Mouse (Mus musculus) central nervous system, embryonic 18 days (tissue): ENCODE measurements around the gene Cldn9. TPM values are rescaled to one million over a fixed set of nuclear protein-coding genes. Genes with fewer than 3 reads are reported as not detected.

Source experiments
- polyA plus RNA-seq: library from polyadenylated mRNA; depleted of rRNA; stranded (reverse); fragments of >200 nt; gene quantifications from 2 replicates; pipeline ENCODE4 v1.2.3, GENCODE M21; 2012; rRNA removed

Cldn9 gene
- 0.40 and 0.47 TPM in 2 replicates for polyA plus RNA-seq

DNA sequence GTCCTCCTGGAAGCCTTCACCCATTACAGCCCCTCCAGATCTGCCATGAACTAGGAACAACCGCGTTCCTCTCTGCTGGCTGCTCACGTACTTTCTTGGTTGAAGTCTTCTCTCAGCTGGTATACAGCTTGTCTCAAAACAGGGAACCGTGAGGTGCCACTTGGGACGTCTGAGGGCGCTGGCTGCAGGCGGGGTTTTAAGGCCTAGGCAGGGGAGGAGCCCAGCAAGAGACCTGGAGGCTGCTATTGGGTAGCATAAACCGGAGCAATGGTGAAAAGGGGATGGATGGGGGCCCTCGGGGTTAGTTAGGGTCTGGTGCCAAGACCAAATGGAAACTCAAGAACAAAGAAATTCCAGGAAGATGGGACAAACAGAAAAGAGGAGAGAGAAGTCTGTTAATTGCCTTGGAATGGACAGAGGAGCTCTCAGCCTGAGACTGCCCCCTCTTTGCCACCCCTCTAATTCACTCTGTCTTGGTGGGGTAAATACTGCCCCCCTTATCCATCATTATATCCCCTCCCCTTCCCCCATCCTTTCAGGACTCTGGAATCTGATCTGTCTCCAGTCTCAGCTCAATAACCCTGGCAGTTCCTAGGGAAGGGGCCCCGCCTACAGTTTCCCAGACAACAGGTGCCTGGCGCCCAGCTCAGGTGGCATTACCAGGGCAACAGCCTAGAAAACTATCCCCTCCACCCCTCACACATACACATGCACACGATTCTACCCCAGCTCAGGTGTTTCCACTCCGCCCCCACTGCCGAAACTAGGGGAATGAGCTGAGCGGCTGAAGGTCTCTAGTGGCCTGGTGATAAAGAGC, at the start of gene Cldn9:
Gene Cldn9, minus strand, starts transcription at position 171 of the 817 bp plus-strand sequence.

DNA sequence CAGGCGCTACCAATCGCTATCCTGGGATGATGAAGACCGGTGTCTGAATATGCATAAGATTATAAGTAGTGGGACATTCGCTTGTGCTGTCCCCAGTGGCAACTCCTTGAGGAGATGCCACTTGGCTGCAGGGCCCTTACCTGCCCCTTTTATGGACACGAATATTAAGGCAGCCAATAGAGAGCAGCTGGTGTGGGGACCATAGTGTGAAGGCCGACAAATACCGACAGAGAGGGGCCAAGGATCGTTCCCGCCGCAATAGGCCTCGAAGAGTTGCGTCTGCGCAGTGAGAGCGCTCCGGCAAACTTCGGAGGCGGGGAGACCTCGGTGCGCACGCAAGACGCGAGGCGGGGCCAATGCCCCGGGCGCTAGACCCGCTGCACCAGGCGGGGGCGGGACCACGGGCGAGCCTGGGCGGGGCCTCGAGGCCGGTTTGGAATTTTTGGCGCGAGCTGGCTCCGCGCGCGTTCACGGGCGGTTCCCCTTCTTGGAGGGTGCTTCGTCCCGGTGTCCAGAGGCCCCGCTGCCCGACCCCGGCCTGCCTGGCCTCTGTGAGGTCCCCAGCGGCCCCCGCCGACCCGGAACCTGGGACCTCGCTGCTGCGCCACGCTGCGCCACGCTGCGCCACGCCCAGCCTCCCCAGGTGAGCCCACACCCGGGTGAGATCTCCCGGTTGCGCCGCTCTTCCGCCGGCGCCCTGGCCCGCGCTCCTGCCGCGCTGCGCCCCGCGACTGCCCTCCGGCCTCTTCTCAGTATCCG, 42.4 kb upstream of the Cldn9 start, which contains the start of gene Pkmyt1:
Gene Pkmyt1, plus strand, starts transcription at position 338 of the 759 bp plus-strand sequence.

DNA sequence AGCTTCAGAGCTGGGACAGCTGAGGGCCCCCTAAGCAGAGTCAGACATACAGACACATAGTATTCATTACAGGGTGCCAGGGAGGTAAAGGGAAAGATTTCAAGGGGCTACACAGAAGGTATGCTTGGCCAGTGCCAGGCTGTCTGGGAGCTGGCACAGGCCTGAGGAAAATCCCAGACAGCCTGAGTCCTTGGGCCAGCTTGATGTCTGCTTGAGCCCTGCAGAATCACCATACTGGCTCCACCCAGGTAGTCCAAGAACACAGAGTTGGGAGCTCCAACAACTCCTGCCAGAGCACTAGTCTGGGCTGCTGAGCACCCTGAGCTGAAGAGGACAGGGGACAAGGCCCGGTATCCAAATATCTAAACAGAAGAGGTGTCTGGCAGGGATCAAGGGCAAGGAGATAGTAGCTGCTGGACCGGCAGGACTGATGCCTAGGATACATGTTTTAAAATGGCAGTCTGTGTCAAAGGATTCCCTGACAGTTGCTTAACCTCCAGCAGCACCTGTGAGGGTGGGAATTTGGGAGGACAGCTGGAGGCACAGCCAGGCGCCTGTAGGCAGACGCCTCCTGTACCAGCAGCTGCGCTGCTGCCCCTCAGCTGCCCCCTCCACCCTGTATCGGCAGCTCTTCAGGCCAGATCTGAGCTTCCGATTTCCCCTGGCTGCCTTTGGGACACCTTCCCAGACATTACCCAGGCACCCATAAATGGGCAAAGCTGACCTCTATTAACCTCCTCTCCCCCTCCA, 38.7 kb upstream of the Cldn9 start, which contains the start of gene 1520401A03Rik:
Gene 1520401A03Rik, minus strand, starts transcription at position 408 of the 750 bp plus-strand sequence.

GRCm38 (mm10) chr17:23679127-23679835, 4.5 kb downstream of the Cldn9 start, which contains the start of gene Cldn6:
Gene Cldn6 (plus strand): TSS chr17:23679249.

DNA sequence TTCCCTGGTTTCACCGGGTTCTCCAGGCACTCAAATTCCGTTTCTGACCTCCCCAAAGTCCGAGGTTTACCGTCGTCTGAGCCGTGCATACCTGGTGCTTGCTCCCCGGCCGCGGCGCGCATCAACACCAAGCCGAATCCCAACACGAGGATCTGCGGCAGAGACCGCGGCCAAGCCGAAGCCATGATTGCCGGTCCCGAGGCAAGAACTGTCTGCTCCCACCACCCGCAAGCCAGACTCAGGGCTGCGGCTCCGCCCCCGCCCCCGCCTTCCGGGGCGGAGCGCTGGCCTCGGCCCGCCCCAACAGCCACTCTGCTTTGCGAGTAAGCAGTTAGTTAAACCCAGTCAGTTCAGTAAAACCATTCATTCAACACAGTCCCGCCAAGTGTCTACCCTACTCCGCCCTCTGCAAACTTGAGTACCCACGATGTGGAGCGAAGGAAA, 6.6 kb downstream of the Cldn9 start, which contains the start of gene Tnfrsf12a:
Gene Tnfrsf12a, minus strand, starts transcription at position 233 of the 444 bp plus-strand sequence.

GRCm38 (mm10) chr17:23673424-23674073, 10.3 kb downstream of the Cldn9 start, which contains the start of the genes Hcfc1r1 and Thoc6:
Gene Hcfc1r1 (plus strand): TSS chr17:23673596.
Gene Thoc6 (minus strand): TSS chr17:23673882.

GRCm38 (mm10) chr17:23660117-23660875, 23.5 kb downstream of the Cldn9 start, which contains the start of gene Bicdl2:
Gene Bicdl2 (plus strand): TSS chr17:23660506.

DNA sequence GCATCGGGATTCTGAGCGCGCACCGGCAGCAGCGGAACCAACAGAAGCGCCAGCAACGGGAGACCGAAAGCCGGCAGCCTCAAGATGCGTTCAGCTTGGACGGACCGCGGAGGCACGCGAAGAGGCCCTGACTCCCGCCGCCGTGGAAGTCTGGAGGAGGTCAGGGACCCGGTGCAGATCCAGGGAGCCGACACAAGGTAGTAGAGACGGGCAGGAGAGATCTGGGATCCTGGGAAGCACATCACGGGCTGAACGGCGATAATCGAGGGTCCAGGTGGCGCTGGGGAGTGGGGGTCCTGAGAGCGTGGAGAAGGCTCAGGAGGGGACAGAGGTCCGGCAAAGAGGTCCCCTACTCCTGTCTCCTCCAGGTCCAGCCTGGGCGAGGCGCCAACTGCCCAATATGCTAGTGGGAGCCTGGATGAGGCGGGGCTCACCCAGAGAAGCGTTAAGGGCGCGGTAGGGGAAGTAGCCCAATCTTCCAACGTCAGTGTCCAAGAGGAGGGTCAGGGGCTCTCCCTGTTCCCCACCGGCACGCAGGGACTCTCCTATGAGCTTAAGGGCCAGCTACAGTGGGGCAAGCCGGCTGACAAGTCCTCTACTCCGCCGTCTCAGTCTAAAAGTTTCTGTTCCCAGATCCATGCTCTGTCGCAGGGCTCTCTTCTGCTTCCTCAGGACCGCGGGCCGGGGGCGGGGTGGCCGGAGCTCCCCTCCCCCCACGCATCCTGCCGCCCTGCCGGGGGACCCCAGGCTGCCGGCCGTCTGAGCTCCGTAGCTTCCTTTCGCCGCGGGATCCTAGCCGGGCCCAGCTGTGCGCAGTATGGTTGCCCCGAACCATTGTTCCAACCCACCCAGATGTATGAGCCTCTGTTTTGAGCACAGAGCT, 39.0 kb downstream of the Cldn9 start, which contains the start of gene Mmp25:
Gene Mmp25, minus strand, starts transcription at position 665 of the 883 bp plus-strand sequence.

Other genes with a start within 250 kb of the Cldn9 start
- gene Vmn2r117, start 204.3 kb downstream of the Cldn9 start, polyA plus RNA-seq: not detected in 2 replicates
- 12.9 and 13.4 TPM in 2 replicates for gene Zfp213, start 119.8 kb downstream of the Cldn9 start, polyA plus RNA-seq
- gene Zfp13, start 84.5 kb downstream of the Cldn9 start, polyA plus RNA-seq: 35.4 and 39.3 TPM in 2 replicates
- 0.08 and 0.12 TPM in 2 replicates for gene Zscan10, start 83.2 kb downstream of the Cldn9 start, polyA plus RNA-seq
- gene Mmp25, start 38.7 kb downstream of the Cldn9 start, polyA plus RNA-seq: 0.87 and 1.0 TPM in 2 replicates
- 0.13 and 0.22 TPM in 2 replicates for gene Bicdl2, start 23.5 kb downstream of the Cldn9 start, polyA plus RNA-seq
- 86.9 and 88.9 TPM in 2 replicates for gene Hcfc1r1, start 10.4 kb downstream of the Cldn9 start, polyA plus RNA-seq
- gene Thoc6, start 10.1 kb downstream of the Cldn9 start, polyA plus RNA-seq: 28.9 and 33.0 TPM in 2 replicates
- gene Tnfrsf12a, start 6.6 kb downstream of the Cldn9 start, polyA plus RNA-seq: 2.5 and 3.4 TPM in 2 replicates
- gene Cldn6, start 4.8 kb downstream of the Cldn9 start, polyA plus RNA-seq: 0.54 and 0.72 TPM in 2 replicates
- 0.17 and 0.32 TPM in 2 replicates for gene 1520401A03Rik, start 38.8 kb upstream of the Cldn9 start, polyA plus RNA-seq
- gene Pkmyt1, start 42.3 kb upstream of the Cldn9 start, polyA plus RNA-seq: 19.8 and 20.8 TPM in 2 replicates
- 33.9 and 34.7 TPM in 2 replicates for gene Paqr4, start 56.8 kb upstream of the Cldn9 start, polyA plus RNA-seq
- gene Kremen2, start 61.8 kb upstream of the Cldn9 start, polyA plus RNA-seq: 1.3 and 1.6 TPM in 2 replicates
- gene Flywch1, start 87.6 kb upstream of the Cldn9 start, polyA plus RNA-seq: 80.5 and 83.9 TPM in 2 replicates
- gene Flywch2, start 102.1 kb upstream of the Cldn9 start, polyA plus RNA-seq: 46.4 and 59.7 TPM in 2 replicates
- 446 and 518 TPM in 2 replicates for gene Srrm2, start 106.5 kb upstream of the Cldn9 start, polyA plus RNA-seq
- 883 and 917 TPM in 2 replicates for gene Elob, start 145.1 kb upstream of the Cldn9 start, polyA plus RNA-seq
- 0.26 and 0.27 TPM in 2 replicates for gene Prss33, start 152.0 kb upstream of the Cldn9 start, polyA plus RNA-seq
- gene Prss32, start 159.8 kb upstream of the Cldn9 start, polyA plus RNA-seq: 1.6 and 1.8 TPM in 2 replicates
- 1.6 and 1.7 TPM in 2 replicates for gene Prss41, start 160.1 kb upstream of the Cldn9 start, polyA plus RNA-seq
- not detected in 2 replicates for gene Prss21, start 184.0 kb upstream of the Cldn9 start, polyA plus RNA-seq
- not detected in 2 replicates for gene Dcpp1, start 196.8 kb upstream of the Cldn9 start, polyA plus RNA-seq
- not detected in 2 replicates for gene Dcpp2, start 196.9 kb upstream of the Cldn9 start, polyA plus RNA-seq
- not detected in 2 replicates for gene Dcpp3, start 233.4 kb upstream of the Cldn9 start, polyA plus RNA-seq